Mouse (Mus musculus): Measurements from ENCODE around the gene Cotl1. TPM values are rescaled to one million over a fixed set of nuclear protein-coding genes. Genes with fewer than 3 reads are reported as not detected.

The Cotl1 gene
- polyA plus RNA-seq, 1 experiment from 2014 or later, result 197 TPM

Other genes with a start within 250 kb of the Cotl1 start
- 11.4 and 12.8 TPM in 2 replicates for gene Taf1c, start 235.3 kb downstream of the Cotl1 start, polyA plus RNA-seq (2014; fragmentation: Nextera tagmentation; extraction: Ambion mirVana)
- gene Adad2, start 227.8 kb downstream of the Cotl1 start, polyA plus RNA-seq (2014; fragmentation: Nextera tagmentation; extraction: Ambion mirVana), result 0.09 and 0.18 TPM in 2 replicates
- not detected in 2 replicates for gene Kcng4, start 204.9 kb downstream of the Cotl1 start, polyA plus RNA-seq (2014; fragmentation: Nextera tagmentation; extraction: Ambion mirVana)
- gene Wfdc1, start 174.2 kb downstream of the Cotl1 start, polyA plus RNA-seq (2014; fragmentation: Nextera tagmentation; extraction: Ambion mirVana), result not detected in 2 replicates
- 0.71 and 2.0 TPM in 2 replicates for gene Atp2c2, start 140.5 kb downstream of the Cotl1 start, polyA plus RNA-seq (2014; fragmentation: Nextera tagmentation; extraction: Ambion mirVana)
- gene Tldc1, start 62.1 kb downstream of the Cotl1 start, polyA plus RNA-seq (2014; fragmentation: Nextera tagmentation; extraction: Ambion mirVana), result 7.0 and 10.3 TPM in 2 replicates
- gene Klhl36, start 21.7 kb upstream of the Cotl1 start, polyA plus RNA-seq (2014; fragmentation: Nextera tagmentation; extraction: Ambion mirVana), result 5.3 and 6.6 TPM in 2 replicates
- 162 and 173 TPM in 2 replicates for gene Usp10, start 69.8 kb upstream of the Cotl1 start, polyA plus RNA-seq (2014; fragmentation: Nextera tagmentation; extraction: Ambion mirVana)
- not detected in 2 replicates for gene Gm20388, start 70.3 kb upstream of the Cotl1 start, polyA plus RNA-seq (2014; fragmentation: Nextera tagmentation; extraction: Ambion mirVana)
- 2.7 and 3.1 TPM in 2 replicates for gene Crispld2, start 151.9 kb upstream of the Cotl1 start, polyA plus RNA-seq (2014; fragmentation: Nextera tagmentation; extraction: Ambion mirVana)

All from limb, embryonic 11.5 days (tissue).